Mouse (Mus musculus) CH12.LX (cell line): ENCODE measurements around the gene Ccdc40. TPM values are rescaled to one million over a fixed set of nuclear protein-coding genes. Genes with fewer than 3 reads are reported as not detected.
A peak's percentile ranks its signal among the peaks of the same experiment; 100 is the strongest.

Source experiments
- DNase-seq: peaks from one replicate; pipeline ENCODE4 v3.0.0-alpha.2; 2013; ENCODE audit errors: extremely low read depth
- H3K27ac ChIP-seq: 2 replicates; pipeline ENCODE4 v1.5.1; 2012; ENCODE audit warnings: low read depth, mild to moderate bottlenecking, control low read depth, moderate library complexity; ENCODE audit not compliant: insufficient read depth
- H3K27me3 ChIP-seq: replicated peaks from 2 replicates; pipeline ENCODE3; 2012; ENCODE audit warnings: inconsistent platforms
- H3K36me3 ChIP-seq, 2 experiments: replicated peaks in 1 of 2; 2 replicates each; pipeline versions ENCODE3 to v1.6.1; 2012; ENCODE audit warnings: inconsistent platforms in 1 of 2, low read length in 1 of 2, mild to moderate bottlenecking in 1 of 2, mixed read lengths in 1 of 2, moderate library complexity in 1 of 2; ENCODE audit not compliant: control insufficient read depth in 1 of 2, insufficient read depth in 1 of 2
- H3K4me1 ChIP-seq, 2 experiments: 2 replicates each; pipeline ENCODE4 v1.6.1; 2012; ENCODE audit warnings: inconsistent platforms in 1 of 2, moderate library complexity in 1 of 2; ENCODE audit not compliant: insufficient read depth in 2 of 2, control insufficient read depth in 1 of 2
- H3K4me2 ChIP-seq: 2 replicates; pipeline ENCODE4 v1.6.1; 2012; ENCODE audit warnings: low read depth, mild to moderate bottlenecking, control low read depth; ENCODE audit not compliant: poor library complexity, insufficient read depth, severe bottlenecking
- H3K4me3 ChIP-seq, 3 experiments: fragments of 150-350 bp in 1 of 3; sonication (generic) in 1 of 3; replicated peaks in 1 of 3; 2 replicates each; pipeline versions ENCODE3 to v1.5.1; 2011 to 2012; ENCODE audit warnings: low read depth in 2 of 3, low read length in 2 of 3, mild to moderate bottlenecking in 2 of 3, moderate library complexity in 2 of 3, control low read depth in 1 of 3, improper control_type of control experiment in 1 of 3, inconsistent platforms in 1 of 3, mixed read lengths in 1 of 3; ENCODE audit not compliant: poor library complexity in 1 of 3
- H3K79me2 ChIP-seq: replicated peaks from 2 replicates; pipeline ENCODE4 v1.6.1; 2012; ENCODE audit warnings: mild to moderate bottlenecking, moderate library complexity; ENCODE audit not compliant: control insufficient read depth, poor library complexity, insufficient read depth, severe bottlenecking; ENCODE audit errors: extremely low read depth
- H3K9ac ChIP-seq: 2 replicates; pipeline ENCODE4 v1.6.1; 2012; ENCODE audit warnings: low read depth, mild to moderate bottlenecking, control low read depth, moderate library complexity; ENCODE audit not compliant: insufficient read depth
- H3K9me3 ChIP-seq: replicated peaks from 2 replicates; pipeline ENCODE3; 2012; ENCODE audit warnings: low read length, inconsistent platforms, mixed read lengths
- BHLHE40 ChIP-seq: IDR thresholded peaks from 2 replicates; pipeline ENCODE4 v1.6.1; 2011; ENCODE audit warnings: mild to moderate bottlenecking, low read depth, low read length, improper control_type of control experiment
- CTCF ChIP-seq, 2 experiments: IDR thresholded peaks in 1 of 2; conservative IDR thresholded peaks in 1 of 2; 2 replicates each; pipeline ENCODE4 v1.5.1; 2011 to 2012; ENCODE audit warnings: low read depth in 2 of 2, low read length in 2 of 2, improper control_type of control experiment in 1 of 2, inconsistent platforms in 1 of 2, mild to moderate bottlenecking in 1 of 2, moderate library complexity in 1 of 2
- E2F4 ChIP-seq: IDR thresholded peaks from 2 replicates; pipeline ENCODE4 v1.6.1; 2011; ENCODE audit warnings: low read depth, low read length, improper control_type of control experiment; ENCODE audit not compliant: insufficient replicate concordance
- ELF1 ChIP-seq: IDR thresholded peaks from 2 replicates; pipeline ENCODE4 v1.6.1; 2014; ENCODE audit warnings: low read depth, mild to moderate bottlenecking, inconsistent platforms, low read length, improper control_type of control experiment
- EP300 ChIP-seq: IDR thresholded peaks from 2 replicates; pipeline ENCODE4 v1.6.1; 2011; ENCODE audit warnings: low read length, improper control_type of control experiment
- ETS1 ChIP-seq: conservative IDR thresholded peaks from 2 replicates; pipeline ENCODE4 v1.6.1; 2012; ENCODE audit warnings: low read depth, mild to moderate bottlenecking, inconsistent platforms, low read length, improper control_type of control experiment, moderate library complexity
- GABPA ChIP-seq: IDR thresholded peaks from 2 replicates; pipeline ENCODE4 v1.6.1; 2012; ENCODE audit warnings: low read depth, low read length, improper control_type of control experiment, inconsistent platforms; ENCODE audit not compliant: insufficient replicate concordance
- HCFC1 ChIP-seq: IDR thresholded peaks from 2 replicates; pipeline ENCODE4 v1.6.1; 2012; ENCODE audit warnings: low read depth, mild to moderate bottlenecking, inconsistent platforms, low read length, improper control_type of control experiment
- JUN ChIP-seq: IDR thresholded peaks from 2 replicates; pipeline ENCODE4 v1.6.1; 2011; ENCODE audit warnings: low read depth, mild to moderate bottlenecking, low read length, improper control_type of control experiment, moderate library complexity; ENCODE audit not compliant: insufficient read depth
- JUND ChIP-seq: conservative IDR thresholded peaks from 2 replicates; pipeline ENCODE4 v1.6.1; 2011; ENCODE audit warnings: low read depth, low read length, improper control_type of control experiment
- KAT2A ChIP-seq: IDR thresholded peaks from 2 replicates; pipeline ENCODE4 v1.6.1; 2012; ENCODE audit warnings: low read length, improper control_type of control experiment, inconsistent platforms; ENCODE audit not compliant: insufficient replicate concordance
- MAFK ChIP-seq: IDR thresholded peaks from 2 replicates; pipeline ENCODE4 v1.6.1; 2011; ENCODE audit warnings: low read length, improper control_type of control experiment; ENCODE audit not compliant: insufficient replicate concordance
- MAX ChIP-seq: IDR thresholded peaks from 2 replicates; pipeline ENCODE4 v1.6.1; 2011; ENCODE audit warnings: low read length, improper control_type of control experiment
- MAZ ChIP-seq: IDR thresholded peaks from 2 replicates; pipeline ENCODE4 v1.6.1; 2012; ENCODE audit warnings: low read depth, mild to moderate bottlenecking, inconsistent platforms, low read length, improper control_type of control experiment, moderate library complexity
- NELFE ChIP-seq: IDR thresholded peaks from 2 replicates; pipeline ENCODE4 v1.6.1; 2011; ENCODE audit warnings: low read depth, low read length, improper control_type of control experiment
- NRF1 ChIP-seq: IDR thresholded peaks from 2 replicates; pipeline ENCODE4 v1.6.1; 2014; ENCODE audit warnings: low read depth, mild to moderate bottlenecking, inconsistent platforms, low read length, improper control_type of control experiment, moderate library complexity
- PAX5 ChIP-seq: IDR thresholded peaks from 2 replicates; pipeline ENCODE4 v1.6.1; 2012; ENCODE audit warnings: low read length, inconsistent platforms, mixed read lengths
- POLR2A ChIP-seq: IDR thresholded peaks from 2 replicates; pipeline ENCODE4 v1.6.1; 2011; ENCODE audit warnings: low read depth, mild to moderate bottlenecking, improper control_type of control experiment, low read length
- POLR2AphosphoS2 ChIP-seq: IDR thresholded peaks from 2 replicates; pipeline ENCODE4 v1.6.1; 2011; ENCODE audit warnings: low read depth, low read length, improper control_type of control experiment
- RAD21 ChIP-seq: IDR thresholded peaks from 2 replicates; pipeline ENCODE4 v1.6.1; 2011; ENCODE audit warnings: low read depth, mild to moderate bottlenecking, low read length, improper control_type of control experiment, moderate library complexity
- RCOR1 ChIP-seq: conservative IDR thresholded peaks from 2 replicates; pipeline ENCODE4 v1.6.1; 2012; ENCODE audit warnings: low read depth, mild to moderate bottlenecking, inconsistent platforms, low read length, improper control_type of control experiment
- SMC3 ChIP-seq: IDR thresholded peaks from 2 replicates; pipeline ENCODE4 v1.6.1; 2011; ENCODE audit warnings: low read depth, low read length, improper control_type of control experiment
- TBP ChIP-seq: conservative IDR thresholded peaks from 2 replicates; pipeline ENCODE4 v1.6.1; 2011; ENCODE audit warnings: low read depth, low read length, improper control_type of control experiment
- UBTF ChIP-seq: IDR thresholded peaks from 2 replicates; pipeline ENCODE4 v1.6.1; 2012; ENCODE audit warnings: low read depth, mild to moderate bottlenecking, inconsistent platforms, low read length, improper control_type of control experiment, moderate library complexity
- USF1 ChIP-seq: IDR thresholded peaks from 2 replicates; pipeline ENCODE4 v1.6.1; 2014; ENCODE audit warnings: low read depth, mild to moderate bottlenecking, inconsistent platforms, low read length, improper control_type of control experiment
- USF2 ChIP-seq: conservative IDR thresholded peaks from 2 replicates; pipeline ENCODE4 v1.6.1; 2011; ENCODE audit warnings: low read depth, low read length, improper control_type of control experiment
- ZC3H11A ChIP-seq: IDR thresholded peaks from 2 replicates; pipeline ENCODE4 v1.6.1; 2012; ENCODE audit warnings: low read depth, mild to moderate bottlenecking, inconsistent platforms, low read length, improper control_type of control experiment
- ZMIZ1 ChIP-seq: IDR thresholded peaks from 2 replicates; pipeline ENCODE4 v1.6.1; 2012; ENCODE audit warnings: low read depth, mild to moderate bottlenecking, inconsistent platforms, low read length, improper control_type of control experiment
- ZNF384 ChIP-seq: IDR thresholded peaks from 2 replicates; pipeline ENCODE4 v1.6.1; 2012; ENCODE audit warnings: low read depth, low read length, improper control_type of control experiment, inconsistent platforms
- dilution Hi-C: fragments of 300-500 bp; cut with MboI; formaldehyde crosslinking; loops from 2 replicates; pipeline ENCODE4 v1.14.3; 2020; ENCODE audit warnings: low sequenced_read_pairs; ENCODE audit not compliant: extremely low pct_unique_long_range_greater_than_20kb, extremely low pct_ligation_motif_present
- in situ Hi-C: fragments of 300-500 bp; cut with MboI; formaldehyde crosslinking; loops from 3 replicates; pipeline ENCODE4 v1.14.3; 2019; ENCODE audit warnings: low sequenced_read_pairs, low pct_ligation_motif_present, low pct_unique_long_range_greater_than_20kb, mixed read lengths
- polyA plus RNA-seq: library from polyadenylated mRNA; unstranded; fragments of >175 nt; gene quantifications from 2 replicates; pipeline ENCODE4 v1.2.1, GENCODE M21; 2012; ENCODE audit warnings: low read depth; ENCODE audit not compliant: insufficient read length
- total RNA-seq, 2 experiments: library from RNA; depleted of rRNA; stranded (reverse); fragments of 300-350 nt in 1 of 2; fragments of >200 nt in 1 of 2; gene quantifications; 2 replicates each; pipeline ENCODE4 v1.2.3; 2012 to 2014

The Ccdc40 gene
- total and polyA plus RNA-seq, 3 experiments = 0.97 to 1.4 (median 1.3) TPM

- peaks cover 46 to 67% of the 10 kb centered on the region in 2 experiments for H3K4me1 ChIP-seq
- H3K9ac ChIP-seq = no peak overlapping the region
- H3K36me3 ChIP-seq = peaks cover 2 to 4% of the 10 kb centered on the region in 2 experiments
- dilution Hi-C loops = no loop called here
- H3K9me3 ChIP-seq = no peaks in the 10 kb centered on the region
- TF ChIP-seq ZNF384 = no peak
- TF ChIP-seq BHLHE40 = no peak
- TF ChIP-seq POLR2AphosphoS2 = no peak
- no peak for TF ChIP-seq POLR2A
- no peaks in the 10 kb centered on the region for H3K79me2 ChIP-seq
- H3K4me3 ChIP-seq = no peak overlapping the region
- no peak for DNase-seq
- H3K27me3 ChIP-seq = no peaks in the 10 kb centered on the region
- H3K4me2 ChIP-seq = no peak overlapping the region
- no peak overlapping the region for H3K27ac ChIP-seq
- in situ Hi-C loops = loop anchor here (5.0 to 10.0 kb wide), 3 partner anchors 34 to 134 kb away; no protein-coding TSS in a partner anchor
Observed at GRCm38 (mm10) chr11:119186381-119186780, 42.0 kb upstream of the Ccdc40 start.

GRCm38 (mm10) chr11:119186989-119187799 lies 41.2 kb upstream of the Ccdc40 start:
- peaks cover 2 to 4% of the 10 kb centered on the region in 2 experiments for H3K36me3 ChIP-seq
- no peaks in the 10 kb centered on the region for H3K79me2 ChIP-seq
- H3K9ac ChIP-seq = peak overlapping the region; percentile 15; the same call in 1 of the 2 replicates
- peak overlapping the region in 1 of 3 experiments; percentile 1 for H3K4me3 ChIP-seq
- dilution Hi-C loops (no loop called here), in situ Hi-C loops (loop anchor here (5.0 to 10.0 kb wide), 3 partner anchors 35 to 135 kb away; no protein-coding TSS in a partner anchor)
- H3K9me3 ChIP-seq = no peaks in the 10 kb centered on the region
- no peaks in the 10 kb centered on the region for H3K27me3 ChIP-seq
- peak; percentile 78 for DNase-seq
- peak overlapping the region; percentile 4; the same call in 1 of the 2 replicates for H3K4me2 ChIP-seq
- H3K27ac ChIP-seq = peak overlapping the region; percentile 7; the same call in 1 of the 2 replicates
- H3K4me1 ChIP-seq = peaks cover 49 to 72% of the 10 kb centered on the region in 2 experiments
- TF ChIP-seq USF1 (no peak), NELFE (peak; percentile 75), CTCF (conservative IDR thresholded peaks at IDR 0.05 in 1 of 2, IDR thresholded peaks at IDR 0.05 in 1 of 2; ENCODE audit: low read depth in 2 of 2, low read length in 2 of 2) (peak; percentile 81 to 92), ZNF384 (no peak), UBTF (peak; percentile 67; the same call in 1 of the 2 replicates), ETS1 (peak; percentile 24; the same call in 1 of the 2 replicates), KAT2A (0 out of 2 replicates have a peak, but pooled peaks have one; percentile 41), USF2 (no peak), MAZ (peak; percentile 82; the same call in 1 of the 2 replicates), GABPA (no peak), HCFC1 (0 out of 2 replicates have a peak, but pooled peaks have one; percentile 17), PAX5 (no peak), ZMIZ1 (peak; percentile 55; the same call in 1 of the 2 replicates), JUND (0 out of 2 replicates have a peak, but pooled peaks have one; percentile 32), RCOR1 (no peak), ELF1 (peak; percentile 32), TBP (no peak), E2F4 (no peak), MAX (peak; percentile 31; the same call in 1 of the 2 replicates), NRF1 (peak; percentile 60), ZC3H11A (0 out of 2 replicates have a peak, but pooled peaks have one; percentile 17), MAFK (peak; percentile 53; the same call in 1 of the 2 replicates), BHLHE40 (peak; percentile 40; the same call in 1 of the 2 replicates), EP300 (peak; percentile 66), POLR2AphosphoS2 (no peak), RAD21 (peak; percentile 67), POLR2A (no peak), SMC3 (peak; percentile 93), JUN (no peak)
